Mouse (Mus musculus): ENCODE measurements at regions not wholly inside any gene's neighbourhood (a gene's known extent, or its start where the extent isn't known, plus 50 kb on each side); places are given as distances from the start of the nearest gene placed in this dataset.
"Not testable (repeated sequence)": the region's sequence is repeated elsewhere in the genome, so short reads cannot be mapped to it uniquely, and the experiment has no call there.

GRCm38 (mm10) chr8:45163990-45164389 is 95.1 kb downstream of the Mtnr1a start:
- in situ Hi-C loops (cut with MboI; ENCODE audit: low pct_unique_long_range_greater_than_20kb); POLR2A ChIA-PET; ATAC-seq; CTCF ChIA-PET; DNase-seq (ENCODE audit: low read depth, low spot score): not testable (repeated sequence)
- H3K27me3 ChIP-seq = peaks cover 39% of the 10 kb centered on the region

DNA sequence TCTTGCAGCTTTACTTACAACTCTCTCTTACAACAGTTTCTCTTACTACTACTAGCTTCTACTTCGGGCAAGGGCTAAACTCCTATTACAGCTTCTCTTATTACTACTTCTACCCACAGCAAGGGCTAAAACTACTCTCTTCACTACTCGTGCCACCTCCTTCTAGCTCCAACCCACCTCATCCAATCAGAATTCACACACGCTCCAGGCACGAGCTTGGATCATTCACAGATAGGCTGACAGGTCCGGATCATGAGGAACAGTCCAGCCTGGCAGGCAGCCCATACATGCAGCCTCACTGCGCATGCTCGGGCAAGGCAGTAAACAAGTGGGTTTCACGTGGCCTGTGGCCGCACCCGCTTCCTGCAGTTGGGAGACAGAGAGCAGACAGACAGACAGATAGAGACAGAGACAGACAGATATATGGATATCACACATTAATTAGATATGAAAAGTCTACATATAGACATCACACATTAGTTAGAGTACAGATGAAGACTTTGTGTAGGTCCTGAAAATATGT is 96.2 kb downstream of the Mtnr1a start:
- TF ChIP-seq CTCF (IDR thresholded peaks at IDR 0.05) = no peak

More for the DNA sequence above, 96.2 kb downstream of the Mtnr1a start:
- in situ Hi-C loops (cut with MboI; ENCODE audit: low pct_unique_long_range_greater_than_20kb) = no loop called here
- no peak for DNase-seq (ENCODE audit: low read depth, low spot score)
- ChIA-PET POLR2A (no interaction called here), CTCF (interaction anchor here (1.4 kb wide), 1 partner anchor 95 kb away, joined by 4 read pairs; no protein-coding TSS in a partner anchor)
- peaks cover 38% of the 10 kb centered on the region for H3K27me3 ChIP-seq
- ATAC-seq = no peak
